Mouse (Mus musculus) midbrain, embryonic 14.5 days (tissue): ENCODE data around the gene Zc3h12b. TPM values are rescaled to one million over a fixed set of nuclear protein-coding genes. Genes with fewer than 3 reads are reported as not detected.
"Not testable (repeated sequence)": the region's sequence is repeated elsewhere in the genome, so short reads cannot be mapped to it uniquely, and the experiment has no call there.

Experiments
- ATAC-seq: fragments of 200-750 bp; cut with Nextera tagmentation; 2 replicates; pipeline ENCODE4 v1.8.0; 2017; ENCODE audit warnings: moderate number of reproducible peaks, moderate library complexity; ENCODE audit not compliant: low FRiP score, low TSS enrichment
- DNase-seq: peaks from one replicate; pipeline ENCODE4 v3.0.0-alpha.2; 2015
- H3K27ac ChIP-seq: fragments of 300-500 bp; sonication (generic); replicated peaks from 2 replicates; pipeline ENCODE4 v1.5.1; 2014; ENCODE audit warnings: mild to moderate bottlenecking, low read depth, low read length, moderate library complexity
- H3K27me3 ChIP-seq: fragments of 300-500 bp; sonication (generic); 2 replicates; pipeline ENCODE4 v1.6.1; 2014; ENCODE audit warnings: low read length, control low read depth, mixed read lengths; ENCODE audit not compliant: control insufficient read depth, insufficient read depth
- H3K36me3 ChIP-seq: fragments of 300-500 bp; sonication (generic); 2 replicates; pipeline ENCODE4 v1.6.1; 2014; ENCODE audit warnings: low read length, control low read depth; ENCODE audit not compliant: control insufficient read depth, insufficient read depth
- H3K4me1 ChIP-seq: fragments of 300-500 bp; sonication (generic); 2 replicates; pipeline ENCODE4 v1.6.1; 2014; ENCODE audit warnings: mild to moderate bottlenecking, antibody characterized with exemption, low read length, control low read depth; ENCODE audit not compliant: control insufficient read depth, insufficient read depth
- H3K4me2 ChIP-seq: fragments of 300-500 bp; sonication (generic); 2 replicates; pipeline ENCODE4 v1.6.1; 2014; ENCODE audit warnings: mild to moderate bottlenecking, low read length, moderate library complexity
- H3K4me3 ChIP-seq: fragments of 300-500 bp; sonication (generic); replicated peaks from 2 replicates; pipeline ENCODE4 v1.5.1; 2014; ENCODE audit warnings: low read depth, low read length
- H3K9ac ChIP-seq: fragments of 300-500 bp; sonication (generic); replicated peaks from 2 replicates; pipeline ENCODE4 v1.6.1; 2014; ENCODE audit warnings: mild to moderate bottlenecking, low read length, moderate library complexity
- H3K9me3 ChIP-seq: fragments of 300-500 bp; sonication (generic); 2 replicates; pipeline ENCODE4 v1.6.1; 2016; ENCODE audit warnings: low read length, control low read depth, mixed read lengths; ENCODE audit not compliant: control insufficient read depth
- WGBS: fragments of 180-500 bp; shearing (Covaris S2); extraction: QIAGEN DNeasy Blood & Tissue Kit; methylation state at CpG from one replicate; pipeline ENCODE4 v1.1.7; 2014; 5-methylcytosine and 5-hydroxymethylcytosine counted together
- polyA plus RNA-seq: library from polyadenylated mRNA; unstranded; fragments of >200 nt; fragmentation: Nextera tagmentation; extraction: Ambion mirVana; gene quantifications from 2 replicates; pipeline ENCODE4 v1.2.1, GENCODE M21; 2014

The Zc3h12b gene
- polyA plus RNA-seq, 1 experiment from 2014 or later, result 3.5 TPM

DNA sequence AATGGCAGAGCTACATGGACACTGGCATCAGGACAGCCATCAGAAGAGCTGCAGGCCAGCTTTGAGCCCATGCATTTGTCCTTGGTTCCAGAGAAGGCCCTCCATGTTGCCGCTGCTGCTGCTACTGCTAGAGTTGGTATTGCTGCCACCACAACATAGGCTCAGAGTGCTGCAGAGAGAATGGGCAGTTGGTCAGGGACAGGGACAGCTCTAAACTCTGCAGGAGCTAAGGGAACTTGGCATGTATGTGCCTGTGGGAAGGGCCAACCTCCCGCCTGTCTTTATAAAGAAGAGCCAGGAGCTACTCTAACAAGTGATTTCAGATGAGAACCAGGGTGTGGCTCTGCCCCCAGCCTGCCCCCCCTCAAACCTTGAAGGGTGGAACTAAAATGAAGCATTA, 224.0 kb downstream of the Zc3h12b start:
- WGBS, result 98% methylated on average over 2 of the region's 2 CpGs
- H3K4me3 ChIP-seq, result no peak overlapping the region
- H3K27me3 ChIP-seq, result no peaks in the 10 kb centered on the region
- H3K27ac ChIP-seq, result no peak overlapping the region
- no peak overlapping the region for H3K9ac ChIP-seq
- DNase-seq, result no peak
- ATAC-seq, result no peak
- H3K36me3 ChIP-seq, result peaks cover 28% of the 10 kb centered on the region
- H3K4me1 ChIP-seq, result no peaks in the 10 kb centered on the region
- H3K4me2 ChIP-seq, result no peak overlapping the region
- no peaks in the 10 kb centered on the region for H3K9me3 ChIP-seq

DNA sequence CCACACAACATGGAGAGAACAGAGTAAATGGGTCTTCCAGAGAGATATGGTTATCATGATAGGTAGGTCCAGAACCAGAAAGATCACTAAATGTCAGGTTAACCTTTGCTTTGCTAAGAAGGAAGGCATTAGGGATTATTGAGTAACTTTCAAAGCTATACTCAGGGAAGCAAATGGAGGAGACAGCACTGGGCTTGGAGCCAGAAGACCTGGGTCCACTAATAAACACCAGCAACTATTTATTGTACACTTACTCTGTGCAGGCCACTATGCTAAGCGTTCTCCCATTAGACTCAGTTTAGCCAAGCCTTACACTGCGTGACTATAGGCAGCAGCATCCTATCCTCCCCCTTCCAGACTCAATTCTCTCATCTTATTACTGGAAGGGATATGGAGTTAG, 234.0 kb downstream of the Zc3h12b start:
- Histone ChIP-seq H3K4me1 (no peaks in the 10 kb centered on the region), H3K27ac (no peak overlapping the region), H3K36me3 (peaks cover 27% of the 10 kb centered on the region), H3K27me3 (no peaks in the 10 kb centered on the region), H3K9ac (no peak overlapping the region), H3K9me3 (no peaks in the 10 kb centered on the region), H3K4me2 (no peak overlapping the region), H3K4me3 (no peak overlapping the region)
- DNase-seq, result no peak
- no peak for ATAC-seq
- WGBS, result 90% methylated on average over 2 of the region's 2 CpGs

DNA sequence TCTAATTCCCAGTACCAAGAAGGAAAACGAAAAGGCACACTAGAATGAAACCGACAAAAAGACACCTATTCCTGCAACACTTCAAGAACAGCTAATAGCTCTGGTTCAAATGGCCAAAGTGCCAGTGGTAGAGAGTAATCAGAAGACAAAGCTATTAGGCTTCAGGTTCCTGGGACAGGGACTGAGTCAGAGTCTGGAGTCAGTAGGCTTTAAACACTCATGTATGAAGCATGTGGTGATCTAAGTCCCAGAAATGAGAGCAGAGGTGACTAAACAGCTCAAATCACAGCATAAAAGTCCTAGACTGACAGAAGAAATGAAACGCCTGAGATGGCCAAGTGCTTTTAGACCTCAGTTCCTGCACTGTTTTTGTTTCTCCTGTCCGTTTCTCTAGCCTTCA, 236.7 kb downstream of the Zc3h12b start:
- WGBS, result 89% methylated on average over 4 of the region's 4 CpGs
- peaks cover 29% of the 10 kb centered on the region for H3K36me3 ChIP-seq
- no peaks in the 10 kb centered on the region for H3K27me3 ChIP-seq
- H3K4me2 ChIP-seq, result no peak overlapping the region
- H3K4me1 ChIP-seq, result no peaks in the 10 kb centered on the region
- DNase-seq, result no peak
- ATAC-seq, result no peak
- no peak overlapping the region for H3K9ac ChIP-seq
- no peak overlapping the region for H3K27ac ChIP-seq
- H3K9me3 ChIP-seq, result no peaks in the 10 kb centered on the region
- H3K4me3 ChIP-seq, result no peak overlapping the region

DNA sequence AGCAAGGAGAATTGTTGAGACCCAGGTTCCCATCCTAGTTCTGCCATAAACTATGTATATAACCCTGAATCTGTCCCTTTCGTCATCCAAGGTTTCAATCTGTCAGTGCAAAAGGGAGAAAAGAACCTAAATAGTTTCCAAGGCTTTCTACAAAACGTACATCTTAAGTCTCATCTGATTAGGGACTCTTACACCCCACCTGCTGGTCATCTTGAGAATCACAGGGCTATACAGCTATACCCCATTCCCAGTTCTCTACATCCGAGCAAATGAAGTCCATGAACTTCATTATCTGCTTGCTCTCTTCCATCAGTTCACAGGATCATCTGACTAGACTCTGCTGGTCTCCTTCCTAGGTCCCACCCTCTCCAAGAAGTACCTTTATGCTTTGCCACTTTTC, 239.3 kb downstream of the Zc3h12b start:
- Histone ChIP-seq H3K4me1 (peaks cover 2% of the 10 kb centered on the region; the same call in 1 of the 2 replicates), H3K27ac (no peak overlapping the region), H3K4me2 (no peak overlapping the region), H3K9me3 (no peaks in the 10 kb centered on the region), H3K4me3 (no peak overlapping the region), H3K36me3 (peaks cover 21% of the 10 kb centered on the region; the same call in 1 of the 2 replicates), H3K9ac (no peak overlapping the region), H3K27me3 (no peaks in the 10 kb centered on the region)
- ATAC-seq (no peak), DNase-seq (peak; percentile 71)
- 43% methylated on average over 3 of the region's 3 CpGs for WGBS

DNA sequence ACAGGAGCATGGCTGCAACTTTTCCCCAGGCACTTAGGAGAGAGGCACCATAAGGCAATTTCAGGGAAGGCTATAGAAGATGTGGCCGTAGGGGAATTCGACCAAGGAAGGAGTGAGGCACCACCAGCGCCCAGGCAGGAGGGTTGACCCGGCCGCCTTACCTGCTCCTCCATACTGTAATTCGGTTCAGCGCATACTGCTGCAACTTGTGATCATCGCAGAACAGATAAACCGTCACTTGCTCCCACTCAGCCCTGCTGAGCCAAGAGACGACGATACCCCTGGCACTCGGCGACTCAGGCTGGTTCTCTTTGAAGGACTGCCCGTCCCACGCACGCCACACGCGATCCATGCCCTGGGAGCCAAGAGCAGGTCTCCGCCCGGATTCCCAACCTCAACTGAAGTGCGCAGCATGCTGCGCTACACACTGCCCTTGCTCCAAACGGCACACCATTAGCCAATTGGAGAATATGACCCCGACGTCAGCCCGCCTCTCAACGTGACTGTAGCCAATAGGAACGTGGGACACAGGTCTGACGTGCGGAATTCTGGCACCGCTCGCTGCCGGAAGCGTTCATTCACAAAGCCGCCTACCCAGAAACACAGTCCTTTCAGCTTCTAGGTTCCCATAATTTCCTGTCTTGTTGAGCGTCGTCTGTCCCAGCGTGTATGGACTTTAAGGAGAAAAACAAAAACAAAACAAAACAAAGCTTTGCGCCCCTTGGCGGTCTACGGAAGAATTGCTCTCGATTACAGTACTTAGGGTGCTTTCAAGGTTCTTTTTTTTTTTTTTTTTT, 245.2 kb downstream of the Zc3h12b start, which contains the start of gene Las1l:
Gene Las1l (minus strand): TSS at position 466 of the 797 bp plus-strand sequence.
- Histone ChIP-seq H3K9ac (peak within 1 kb of the TSS; percentile 53), H3K27me3 (no peaks in the 10 kb centered on the region), H3K4me3 (peak within 1 kb of the TSS; percentile 53), H3K9me3 (no peaks in the 10 kb centered on the region), H3K4me2 (peak within 1 kb of the TSS; percentile 65), H3K4me1 (peaks cover 4% of the 10 kb centered on the region; the same call in 1 of the 2 replicates), H3K36me3 (no peaks in the 10 kb centered on the region), H3K27ac (peak within 1 kb of the TSS; percentile 37; the same call in 1 of the 2 replicates)
- ATAC-seq, result peak; percentile 100
- peak; percentile 94 for DNase-seq
- WGBS, result 23% methylated on average over 42 of the region's 42 CpGs

DNA sequence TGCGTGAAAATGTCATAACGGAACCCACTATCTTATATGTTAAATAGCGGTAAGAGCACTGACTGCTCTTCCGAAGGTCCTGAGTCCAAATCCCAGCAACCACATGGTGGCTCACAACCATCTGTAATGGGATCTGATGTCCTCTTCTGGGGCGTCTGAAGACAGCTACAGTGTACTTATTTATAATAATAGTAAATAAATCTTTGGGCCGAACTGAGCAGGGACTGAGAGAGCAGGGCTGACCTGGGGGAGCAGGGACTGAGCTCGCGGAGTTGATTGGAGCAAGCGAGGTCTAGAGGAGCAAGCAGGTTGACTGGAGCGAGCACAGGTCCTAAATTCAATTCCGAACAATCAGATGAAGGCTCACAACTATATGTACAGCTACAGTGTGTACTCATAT, 246.0 kb downstream of the Zc3h12b start:
- H3K27ac ChIP-seq, result peak overlapping the region; percentile 37; the same call in 1 of the 2 replicates
- not testable (repeated sequence) for H3K27me3 ChIP-seq, H3K9me3 ChIP-seq, ATAC-seq, DNase-seq, H3K36me3 ChIP-seq, H3K4me1 ChIP-seq
- H3K4me2 ChIP-seq, result peak overlapping the region; percentile 51
- WGBS, result 37% methylated on average over 11 of the region's 11 CpGs
- peak overlapping the region; percentile 20; the same call in 1 of the 2 replicates for H3K9ac ChIP-seq
- peak overlapping the region; percentile 53 for H3K4me3 ChIP-seq

DNA sequence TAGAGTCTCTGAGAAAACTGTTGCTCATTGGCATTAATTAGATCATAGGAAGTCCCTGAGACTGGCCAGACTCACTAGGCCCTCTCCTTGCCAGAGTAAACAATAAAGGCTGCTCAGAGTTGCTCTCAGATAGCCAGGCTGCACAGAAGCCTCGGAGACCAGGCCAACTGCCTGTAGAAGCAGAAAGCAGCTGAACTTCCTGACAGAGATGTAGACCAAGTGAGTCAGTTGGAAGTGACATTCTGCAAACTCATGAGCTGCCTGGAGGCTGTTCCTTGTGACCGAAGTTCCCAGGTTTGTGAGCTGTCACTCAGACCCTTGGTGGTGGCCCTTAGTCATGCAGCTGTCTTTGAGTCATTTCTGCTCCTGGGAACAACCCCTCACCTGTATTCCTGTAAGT, 251.9 kb downstream of the Zc3h12b start:
- WGBS, result 80% methylated on average over 2 of the region's 2 CpGs
- H3K9ac ChIP-seq, result no peak overlapping the region
- H3K4me3 ChIP-seq, result no peak overlapping the region
- H3K27me3 ChIP-seq, result no peaks in the 10 kb centered on the region
- H3K9me3 ChIP-seq, result no peaks in the 10 kb centered on the region
- ATAC-seq (no peak), DNase-seq (no peak)
- no peaks in the 10 kb centered on the region for H3K4me1 ChIP-seq
- no peaks in the 10 kb centered on the region for H3K36me3 ChIP-seq
- no peak overlapping the region for H3K4me2 ChIP-seq
- H3K27ac ChIP-seq, result no peak overlapping the region

DNA sequence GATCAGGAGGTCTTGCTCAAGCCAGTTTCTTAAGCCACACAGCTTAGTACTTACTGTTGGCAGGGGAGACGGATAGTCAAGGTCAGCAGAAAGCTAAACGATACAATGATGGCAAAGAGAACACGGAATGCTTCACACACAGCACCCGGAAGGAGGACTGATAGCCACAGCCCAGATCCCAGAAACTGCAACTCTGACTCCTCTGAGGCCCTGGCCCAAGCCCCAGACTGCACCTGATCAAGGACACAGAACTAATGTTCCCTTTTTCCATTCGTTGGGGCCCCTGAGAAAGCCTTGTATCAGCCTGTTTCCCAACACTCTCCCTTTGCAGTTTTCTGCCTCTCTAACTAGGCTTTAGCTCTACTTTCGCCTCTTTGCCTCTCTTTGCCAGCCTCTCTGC, 253.6 kb downstream of the Zc3h12b start:
- no peak for ATAC-seq
- 82% methylated on average over 6 of the region's 6 CpGs for whole genome bisulfite sequencing
- Histone ChIP-seq H3K9ac (no peak overlapping the region), H3K27me3 (no peaks in the 10 kb centered on the region), H3K4me2 (no peak overlapping the region), H3K36me3 (no peaks in the 10 kb centered on the region), H3K27ac (no peak overlapping the region), H3K9me3 (no peaks in the 10 kb centered on the region), H3K4me3 (no peak overlapping the region), H3K4me1 (no peaks in the 10 kb centered on the region)
- no peak for DNase-seq
